Mouse (Mus musculus) adrenal gland, adult 8-10 months (tissue): ENCODE results near the gene Cpt1a. TPM values are rescaled to one million over a fixed set of nuclear protein-coding genes. Genes with fewer than 3 reads are reported as not detected.
A peak's percentile ranks its signal among the peaks of the same experiment; 100 is the strongest.

Source experiments
- DNase-seq: peaks from one replicate; pipeline ENCODE4 v3.0.0; 2022
- total RNA-seq, 4 experiments: library from RNA; stranded (reverse); gene quantifications; 2 replicates each; pipeline ENCODE4 v1.2.4; 2022

Gene Cpt1a
- total RNA-seq, 4 experiments from 2014 or later, result 255 to 425 (median 320) TPM

DNA sequence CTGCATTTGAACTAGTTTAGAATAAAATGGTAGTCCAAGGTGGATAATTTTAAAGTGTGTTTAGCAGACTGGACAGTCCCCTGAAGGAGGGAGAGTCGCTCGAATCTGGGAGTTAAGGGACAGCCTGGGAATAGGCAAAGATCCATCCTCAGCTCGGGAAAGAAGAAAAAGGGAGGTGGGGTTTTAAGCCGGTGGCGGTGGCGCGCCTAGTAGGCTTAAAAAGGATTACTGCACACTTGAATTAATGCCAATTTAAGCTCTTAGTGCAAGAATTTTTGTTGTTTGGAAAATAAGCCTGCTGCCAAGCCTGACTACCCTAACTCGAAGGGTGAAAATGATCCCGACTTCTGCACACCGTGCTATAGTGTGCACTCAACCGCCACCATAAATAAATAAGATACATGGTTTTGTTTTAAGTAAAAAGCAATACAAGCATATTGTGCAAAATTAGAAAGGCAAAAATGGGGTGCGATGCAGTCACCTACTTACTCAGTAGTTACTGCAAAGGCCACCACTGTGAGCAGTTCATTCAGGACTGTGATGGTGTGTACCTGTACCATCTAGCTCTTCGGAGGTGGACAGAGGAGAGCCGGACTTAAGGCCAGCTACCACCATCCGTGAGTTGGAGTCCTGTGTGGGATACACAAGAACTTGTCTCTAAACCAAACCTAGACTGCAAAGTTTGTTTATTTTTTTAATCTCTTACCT, 3.8 kb downstream of the Cpt1a start:
- no peak for DNase-seq

DNA sequence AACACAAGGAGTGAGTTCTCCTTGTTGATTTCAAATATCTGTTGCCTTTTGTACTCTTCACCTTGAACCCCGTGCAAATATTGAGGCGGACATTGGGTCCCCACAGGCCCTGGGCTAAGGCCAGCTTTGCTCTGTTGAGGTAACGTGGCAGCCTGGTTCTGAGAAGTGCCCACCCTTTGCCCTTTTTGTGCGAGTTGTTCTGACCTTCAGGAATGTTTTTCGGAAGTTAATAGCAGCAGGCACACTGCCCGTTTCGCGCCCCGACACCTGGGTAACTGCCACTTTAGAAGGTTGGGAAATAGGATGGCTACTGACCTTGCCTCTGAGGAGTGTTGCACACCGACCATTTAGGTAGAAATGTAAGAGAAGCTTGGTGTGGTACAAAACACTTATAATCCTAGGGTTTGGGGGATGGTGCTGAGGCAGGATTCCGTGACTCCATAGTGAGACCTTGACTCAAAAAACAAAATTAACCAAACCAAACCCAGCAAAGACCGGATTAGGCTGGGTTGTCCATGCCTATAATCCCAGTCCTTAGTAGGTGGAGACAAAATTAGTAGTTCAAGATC, 4.4 kb downstream of the Cpt1a start:
- no peak for DNase-seq

DNA sequence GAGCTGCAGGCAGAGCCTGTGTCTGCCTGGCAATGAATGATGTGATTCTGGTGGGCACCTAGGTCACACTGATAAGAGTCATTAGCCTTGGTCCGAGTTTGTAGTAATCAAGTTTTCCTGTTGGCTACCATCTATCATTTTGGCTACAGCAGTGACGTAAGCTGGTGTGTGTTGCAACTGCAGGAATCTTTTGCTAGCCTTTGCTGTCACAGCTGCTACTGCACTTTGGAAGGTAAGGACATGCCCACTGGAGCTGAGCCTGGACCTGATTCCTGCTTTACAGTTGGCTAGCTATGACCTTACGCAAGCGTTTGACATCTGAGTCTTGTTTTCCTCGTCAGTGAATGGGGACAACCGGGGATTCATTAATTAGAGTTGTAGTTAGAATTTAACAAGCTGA, 11.1 kb downstream of the Cpt1a start:
- peak; percentile 85 for DNase-seq

DNA sequence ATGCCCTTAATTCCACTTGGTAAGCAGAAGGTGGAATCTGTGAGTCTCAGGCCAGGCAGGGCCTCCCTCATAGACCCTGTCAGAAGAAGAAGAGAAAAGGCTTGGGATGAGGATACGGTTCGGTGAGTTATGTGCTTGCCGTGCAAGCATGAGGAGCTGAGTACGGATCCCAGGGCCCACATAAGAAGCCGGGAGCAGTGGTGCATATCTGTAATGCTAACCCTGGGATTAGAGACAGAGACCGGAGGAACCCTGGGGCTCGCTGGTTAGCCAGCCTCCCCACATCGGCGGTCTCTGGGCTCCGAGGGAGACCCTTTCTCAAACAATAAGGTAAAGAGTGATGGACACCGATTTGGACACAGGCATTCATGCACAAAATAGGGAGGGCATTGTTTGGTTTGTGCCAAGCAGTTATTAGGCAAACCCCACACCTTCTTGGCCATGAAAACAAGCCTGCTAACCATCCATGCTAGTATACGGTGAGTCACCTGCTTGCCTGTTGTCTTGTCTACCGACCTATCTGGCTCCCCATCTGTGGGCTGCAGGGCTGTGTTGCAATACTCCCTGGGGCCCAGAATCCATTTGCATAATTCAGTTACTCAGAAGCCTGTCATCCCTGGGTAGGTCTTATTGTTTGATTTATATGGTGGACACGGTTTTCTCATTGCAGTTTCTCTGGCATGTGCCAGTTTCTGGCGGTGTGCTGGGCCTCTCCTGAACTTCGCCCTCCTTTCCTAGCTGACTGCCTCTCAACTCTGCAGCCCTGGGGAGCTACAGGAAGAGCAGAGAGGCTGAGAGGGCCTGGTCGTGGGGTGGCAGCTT, 11.8 kb downstream of the Cpt1a start:
- peak; percentile 78 for DNase-seq

- DNase-seq, result no peak
Observed at GRCm38 (mm10) chr19:3334550-3334949, 12.4 kb downstream of the Cpt1a start.

DNA sequence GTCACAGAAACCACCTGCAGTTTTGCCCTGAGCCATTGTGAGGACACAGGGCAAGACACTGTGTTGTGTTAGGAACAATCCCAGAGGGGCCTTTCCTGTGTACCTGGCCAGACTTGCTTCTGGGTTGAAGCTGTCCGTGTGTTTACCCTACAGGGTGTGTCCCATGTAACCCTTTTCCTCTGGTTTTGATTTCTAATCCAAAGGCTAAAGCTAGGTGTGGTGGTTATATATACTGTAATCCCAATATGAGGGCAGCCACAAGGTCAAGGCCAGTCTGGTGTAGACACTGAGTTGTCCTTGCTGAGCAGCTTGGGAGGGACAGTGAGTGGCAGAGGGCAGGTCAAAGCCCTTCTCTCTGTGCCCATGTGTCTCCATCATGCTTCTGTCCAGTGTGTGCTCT, 13.8 kb downstream of the Cpt1a start:
- no peak for DNase-seq

DNA sequence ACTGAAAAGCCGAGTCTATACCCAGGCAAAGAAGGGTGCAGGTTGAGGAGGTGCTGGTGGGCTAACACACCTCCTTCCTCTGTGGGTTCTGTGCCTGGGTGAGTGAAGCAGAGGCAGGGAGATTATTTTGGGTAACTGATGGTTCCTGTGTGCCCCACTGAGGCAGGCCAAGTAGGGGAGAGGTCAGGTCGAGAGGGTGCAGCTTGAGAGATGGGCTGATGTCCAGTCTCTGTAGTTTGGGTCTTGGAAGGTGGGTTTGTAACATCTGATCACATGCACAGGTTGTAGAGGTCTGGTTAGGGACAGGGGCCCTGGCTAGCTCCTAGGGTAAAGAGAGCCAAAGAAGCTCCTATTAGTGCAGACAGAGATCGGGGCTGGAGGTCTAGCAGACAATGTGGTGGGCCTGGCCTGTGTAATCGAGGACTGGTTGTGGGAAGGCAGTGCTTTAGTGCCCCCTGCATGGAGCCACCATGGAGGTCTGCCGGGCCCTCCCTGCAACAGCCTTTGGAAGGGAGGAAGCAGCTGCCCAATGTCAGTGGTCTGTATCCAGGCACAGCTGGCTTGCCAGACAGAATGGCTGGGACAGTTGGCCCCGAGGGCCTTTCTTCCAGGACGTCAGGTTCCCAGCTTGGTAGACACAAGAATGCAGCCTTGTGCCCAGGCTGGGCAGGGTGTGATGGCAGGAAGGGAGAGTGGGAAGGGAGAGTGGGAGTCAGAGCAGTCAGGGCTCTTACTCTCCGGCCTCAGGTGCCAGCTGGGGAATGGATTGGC, 14.5 kb downstream of the Cpt1a start:
- DNase-seq, result no peak

GRCm38 (mm10) chr19:3339187-3339586, 17.1 kb downstream of the Cpt1a start:
- no peak for DNase-seq

- DNase-seq, result no peak
Observed at GRCm38 (mm10) chr19:3341021-3341420, 18.9 kb downstream of the Cpt1a start.

GRCm38 (mm10) chr19:3343929-3344328, 21.8 kb downstream of the Cpt1a start:
- no peak for DNase-seq

GRCm38 (mm10) chr19:3344636-3345544, 22.8 kb downstream of the Cpt1a start:
- no peak for DNase-seq

GRCm38 (mm10) chr19:3347784-3348183, 25.6 kb downstream of the Cpt1a start:
- DNase-seq, result no peak

DNA sequence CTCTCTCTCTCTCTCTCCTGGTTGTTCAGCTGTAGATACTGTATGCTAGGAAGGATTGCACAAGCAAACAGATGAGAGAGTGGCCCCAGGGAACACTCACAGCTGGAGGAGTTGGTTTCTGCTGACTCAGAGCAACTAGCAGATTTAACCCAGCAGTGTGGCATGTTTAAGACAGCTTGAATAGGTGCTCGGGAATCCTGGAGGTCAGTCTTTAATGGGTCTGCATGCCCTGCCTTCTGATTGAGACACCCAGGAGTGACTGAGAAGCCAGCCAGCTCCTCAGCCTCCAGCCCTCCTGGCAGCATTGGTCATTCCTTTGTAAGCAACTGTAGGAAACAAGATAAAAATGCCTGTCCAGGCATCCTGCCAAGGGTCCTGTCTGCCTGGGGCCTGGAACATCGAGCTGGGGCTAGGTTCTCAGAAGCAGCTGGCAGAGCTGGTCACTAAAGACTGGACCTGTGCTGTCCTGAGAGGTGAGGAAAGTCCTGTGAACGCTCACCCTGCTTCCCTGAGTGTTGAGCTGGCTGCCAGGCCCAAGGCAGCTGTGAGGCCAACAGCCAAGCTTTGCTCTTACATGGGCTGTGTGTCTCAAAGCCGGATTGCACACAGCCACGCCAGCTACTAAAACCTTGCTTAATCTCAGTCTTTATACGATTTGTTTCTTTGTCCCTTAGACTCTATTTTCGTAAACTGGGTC, 31.4 kb downstream of the Cpt1a start:
- peak; percentile 73 for DNase-seq

DNA sequence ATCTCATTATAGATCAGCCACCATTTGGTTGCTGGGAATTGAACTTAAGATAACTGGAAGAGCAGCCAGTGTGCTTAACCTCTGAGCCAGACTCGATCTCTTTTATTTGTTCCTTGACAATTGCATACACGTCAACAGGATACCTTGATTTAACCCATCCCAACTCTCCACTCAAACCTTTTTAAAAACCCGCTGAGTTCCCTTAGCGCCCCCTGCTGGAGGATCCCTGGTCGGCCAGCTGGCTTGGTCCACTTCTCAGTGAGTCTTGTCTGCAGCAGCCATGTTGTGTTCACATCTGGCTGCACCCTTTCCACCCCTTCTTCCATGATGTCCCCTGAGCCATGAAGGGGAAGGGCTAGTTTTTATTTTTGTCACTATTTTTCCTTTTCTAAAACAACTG, 33.0 kb downstream of the Cpt1a start:
- no peak for DNase-seq

GRCm38 (mm10) chr19:3356516-3356915, 34.4 kb downstream of the Cpt1a start:
- no peak for DNase-seq

DNA sequence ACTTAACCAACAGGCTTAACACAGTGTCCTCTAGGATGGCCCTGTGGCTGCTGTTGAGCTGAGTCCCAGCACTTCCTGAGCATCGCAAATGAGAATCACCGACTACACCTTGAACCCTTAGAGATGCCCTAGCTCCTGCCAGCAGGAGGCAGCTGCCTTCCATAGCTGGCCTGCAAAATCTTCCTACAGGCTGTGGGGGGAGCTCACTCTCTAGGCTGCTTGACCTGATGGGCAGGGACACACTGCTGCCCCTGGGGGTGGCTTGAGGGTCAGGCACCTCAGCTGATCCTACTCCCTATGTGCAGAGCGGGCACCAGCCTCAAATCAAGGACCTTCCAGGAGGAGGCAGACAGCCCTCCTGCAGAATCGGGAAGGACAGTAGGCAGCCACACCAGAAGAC, 35.5 kb downstream of the Cpt1a start:
- DNase-seq, result no peak

DNA sequence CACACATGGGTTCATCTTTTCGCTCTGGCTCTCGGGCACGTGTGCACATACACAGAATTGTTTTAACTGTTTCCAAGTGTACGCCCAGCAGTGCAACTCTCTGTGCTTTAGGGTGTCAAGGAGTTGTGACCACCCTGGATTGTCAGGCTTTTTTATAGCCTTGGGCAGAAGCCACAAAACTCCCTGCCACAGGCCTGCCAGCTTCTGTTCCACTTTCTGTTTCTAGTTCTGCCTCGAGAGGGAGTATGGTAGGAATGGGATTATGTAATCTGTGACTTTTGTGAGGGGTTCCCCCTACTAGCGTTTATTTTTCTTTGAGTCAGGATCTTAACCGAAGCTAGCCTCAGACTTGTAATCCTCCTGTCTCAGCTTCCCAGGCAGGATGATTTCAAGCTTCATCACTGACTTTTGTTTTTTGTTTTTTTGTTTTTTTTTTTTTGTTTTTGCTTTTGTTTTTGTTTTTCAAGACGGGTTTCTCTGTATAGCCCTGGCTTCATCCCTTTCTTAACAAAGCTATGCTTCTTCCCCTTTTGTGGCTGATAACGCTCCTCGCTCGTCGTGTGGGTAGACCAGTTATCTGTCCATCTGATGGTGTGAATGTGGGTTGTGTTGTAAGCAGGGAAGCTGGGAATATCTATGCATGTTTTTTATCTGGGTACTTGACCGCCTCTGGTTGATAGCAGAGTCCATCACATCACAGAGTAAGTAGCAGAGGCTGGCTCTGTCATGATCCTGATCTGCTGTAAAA, 37.9 kb downstream of the Cpt1a start:
- no peak for DNase-seq

DNA sequence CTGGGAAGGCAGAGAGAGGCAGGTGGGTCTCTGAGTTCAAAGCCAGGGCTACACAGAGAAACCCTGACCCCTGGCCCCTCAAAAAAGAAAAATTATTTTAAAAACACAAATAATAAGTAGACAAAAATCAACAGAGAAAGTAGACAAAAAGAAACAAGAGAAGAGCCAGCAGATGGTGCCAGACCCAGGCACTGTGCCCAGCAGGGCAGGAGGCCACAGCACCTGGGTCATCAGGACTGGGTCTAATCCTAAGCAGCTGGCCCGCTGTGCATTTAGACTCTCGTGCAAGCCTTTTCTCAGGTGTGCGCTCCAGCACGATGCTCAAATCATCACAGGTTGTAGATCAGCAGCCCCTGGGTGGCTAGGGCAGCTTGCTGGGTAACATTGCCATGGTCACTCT, 41.4 kb downstream of the Cpt1a start:
- DNase-seq, result no peak

GRCm38 (mm10) chr19:3365089-3365488, 43.0 kb downstream of the Cpt1a start:
- no peak for DNase-seq

DNA sequence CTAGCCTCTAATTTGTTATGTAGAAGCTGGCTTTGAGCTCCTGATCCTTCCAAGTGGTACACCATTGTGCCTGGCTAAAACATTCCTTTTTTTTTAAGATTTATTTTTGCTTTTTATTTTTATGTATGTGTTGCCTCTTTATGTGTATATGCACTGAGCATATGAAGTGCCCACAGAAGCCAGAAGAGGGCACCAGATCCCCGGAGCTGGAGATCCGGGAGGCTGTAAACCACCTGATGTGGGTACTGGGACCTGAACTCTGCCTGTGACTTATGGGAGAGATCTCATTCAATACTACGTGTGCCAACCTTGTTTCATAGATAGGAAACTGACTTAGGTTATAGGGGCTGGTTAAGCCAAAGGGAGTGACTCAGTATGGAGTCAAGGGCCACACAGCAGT, 46.1 kb downstream of the Cpt1a start:
- no peak for DNase-seq
